Mouse (Mus musculus): ENCODE measurements around the gene Slc25a44.
A peak's percentile ranks its signal among the peaks of the same experiment; 100 is the strongest.
"Not testable (repeated sequence)": the region's sequence is repeated elsewhere in the genome, so short reads cannot be mapped to it uniquely, and the experiment has no call there.

Slc25a44 gene

DNA sequence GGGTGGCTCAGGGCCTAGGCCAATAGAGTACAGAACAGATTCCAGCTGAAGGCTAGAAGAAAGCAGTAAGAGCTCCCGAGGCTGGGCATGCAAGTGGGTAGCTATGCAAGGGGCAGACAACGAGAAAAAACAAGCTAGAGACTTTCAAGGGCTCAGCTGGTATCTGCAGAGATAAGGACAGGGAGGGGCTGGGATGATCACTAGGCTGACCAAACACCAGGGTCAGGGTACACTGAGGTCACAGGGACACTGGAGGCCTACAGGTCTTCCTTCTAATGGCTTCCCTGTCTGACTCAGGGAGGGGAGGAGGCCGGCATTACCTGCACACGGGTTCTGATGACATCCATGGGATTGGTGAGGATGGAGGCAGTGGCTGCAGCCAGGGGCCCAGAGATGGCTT lies 9.3 kb downstream of the Slc25a44 start:
- no peak for DNase-seq (ENCODE audit: low spot score in 2 of 2)

- DNase-seq (ENCODE audit: low spot score in 2 of 2) = no peak
Observed at GRCm38 (mm10) chr3:88412636-88413035, 12.3 kb downstream of the Slc25a44 start.

- no peak for DNase-seq (ENCODE audit: low spot score in 2 of 2)
Observed at GRCm38 (mm10) chr3:88411681-88412080, 13.3 kb downstream of the Slc25a44 start.

DNA sequence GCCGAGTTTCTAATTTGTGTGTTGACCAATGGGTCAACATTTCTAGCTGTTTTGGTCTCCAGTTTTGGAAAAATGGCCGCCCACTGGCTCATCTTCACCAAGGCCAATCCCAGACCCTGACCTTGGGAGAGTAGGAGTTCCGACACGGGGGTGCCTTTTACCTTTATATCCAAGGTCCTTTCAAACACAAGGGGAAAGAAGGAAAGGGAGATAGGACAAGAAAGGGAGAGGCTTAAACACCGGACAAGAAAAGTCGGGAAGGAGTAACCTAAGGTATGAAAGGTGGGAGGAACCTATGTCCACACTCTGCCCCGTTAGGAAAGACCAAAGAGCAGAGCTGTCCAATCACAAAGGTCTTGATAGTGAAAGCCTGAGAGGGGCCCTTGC lies 14.3 kb downstream of the Slc25a44 start:
- no peak for DNase-seq (ENCODE audit: low spot score in 2 of 2)

DNA sequence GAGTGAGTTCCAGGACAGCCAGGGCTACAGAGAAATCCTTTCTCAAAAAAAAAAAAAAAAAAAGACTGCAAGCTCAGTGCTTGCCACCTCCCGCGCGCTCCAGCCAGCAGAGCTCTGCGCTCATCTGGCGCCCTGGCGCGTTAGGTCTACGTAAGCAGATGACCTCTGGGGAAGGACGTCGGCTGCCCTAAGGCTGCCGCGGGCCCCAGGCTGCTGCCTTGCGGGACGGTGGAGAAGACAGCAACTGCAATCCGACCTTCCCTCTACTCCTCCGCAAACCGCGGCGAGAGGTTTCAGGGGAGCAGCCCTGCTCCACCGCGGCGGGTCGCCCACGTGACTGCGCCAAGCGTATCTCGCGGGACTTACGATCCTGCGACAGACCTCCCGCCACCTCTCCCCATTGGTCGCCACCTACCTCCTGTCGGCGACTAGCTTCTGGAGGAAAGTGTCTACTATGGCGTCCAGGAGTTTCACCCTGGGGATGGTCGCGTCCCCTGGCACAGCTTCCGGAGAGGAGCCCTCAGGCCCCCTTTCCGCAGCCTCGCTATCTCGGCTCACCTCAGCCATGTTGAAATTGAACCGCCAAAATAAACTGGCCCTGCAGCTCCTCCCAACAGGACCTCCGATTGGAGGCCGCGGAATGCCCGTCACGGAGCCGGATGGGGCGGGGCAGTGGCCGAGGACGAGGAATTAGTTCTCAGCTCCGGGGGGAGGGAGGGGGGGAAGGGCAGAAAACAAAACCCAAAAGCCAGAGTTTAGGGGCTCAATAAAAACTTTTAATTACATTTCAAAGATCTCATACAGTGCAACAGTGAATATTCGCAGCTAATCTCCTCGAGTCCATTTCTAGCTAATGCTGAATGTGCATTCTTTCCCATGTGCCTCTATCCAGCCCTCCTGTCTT lies 14.9 kb downstream of the Slc25a44 start, which contains the start of gene Pmf1:
Pmf1 (minus strand) TSS at position 591 of the 904 bp plus-strand sequence.
- peak; percentile 87 to 89 for DNase-seq (ENCODE audit: low spot score in 2 of 2)

DNA sequence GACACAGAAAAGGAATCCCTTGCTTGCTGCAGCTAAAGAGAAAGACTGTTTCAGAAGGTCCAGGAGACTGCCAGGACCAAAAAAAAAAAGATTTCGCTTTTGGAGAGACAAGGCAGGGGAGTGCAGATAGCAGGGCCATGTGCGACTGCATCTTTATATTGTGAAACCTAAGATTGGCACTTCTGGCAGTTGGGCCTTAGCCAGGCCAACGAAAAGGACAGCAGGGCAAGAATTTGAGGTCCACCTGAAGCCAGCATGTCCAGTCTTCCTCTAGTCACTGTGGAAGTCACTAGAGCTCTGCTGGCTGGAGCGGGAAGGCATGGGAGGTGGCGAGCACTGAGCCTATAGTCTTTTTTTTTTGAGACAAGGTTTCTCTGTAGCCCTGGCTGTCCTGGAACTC lies 16.0 kb downstream of the Slc25a44 start:
- DNase-seq (ENCODE audit: low spot score in 2 of 2) = no peak

DNA sequence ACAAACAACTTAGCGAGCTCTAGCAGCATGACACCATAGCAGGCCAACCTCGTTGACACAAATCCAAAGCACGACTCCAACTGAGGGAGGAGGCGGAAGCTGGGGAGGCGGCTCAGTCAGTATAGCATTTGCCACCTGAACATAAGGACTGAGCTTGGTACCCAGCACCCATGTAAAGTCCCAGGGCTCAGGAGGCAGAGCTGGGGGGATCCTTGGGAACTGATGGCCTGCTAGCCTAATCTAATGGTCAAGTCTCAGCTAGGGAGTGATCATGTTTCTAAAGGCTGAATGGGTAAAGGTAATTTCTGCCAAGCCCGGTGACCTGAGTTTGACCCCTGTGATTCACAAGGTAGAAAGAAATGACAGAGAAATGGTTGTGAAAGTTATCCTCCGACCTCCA lies 17.4 kb downstream of the Slc25a44 start:
- no peak for DNase-seq (ENCODE audit: low spot score in 2 of 2)

GRCm38 (mm10) chr3:88407090-88407489 lies 17.8 kb downstream of the Slc25a44 start:
- peak; percentile 60 for DNase-seq (ENCODE audit: low spot score in 2 of 2)

DNA sequence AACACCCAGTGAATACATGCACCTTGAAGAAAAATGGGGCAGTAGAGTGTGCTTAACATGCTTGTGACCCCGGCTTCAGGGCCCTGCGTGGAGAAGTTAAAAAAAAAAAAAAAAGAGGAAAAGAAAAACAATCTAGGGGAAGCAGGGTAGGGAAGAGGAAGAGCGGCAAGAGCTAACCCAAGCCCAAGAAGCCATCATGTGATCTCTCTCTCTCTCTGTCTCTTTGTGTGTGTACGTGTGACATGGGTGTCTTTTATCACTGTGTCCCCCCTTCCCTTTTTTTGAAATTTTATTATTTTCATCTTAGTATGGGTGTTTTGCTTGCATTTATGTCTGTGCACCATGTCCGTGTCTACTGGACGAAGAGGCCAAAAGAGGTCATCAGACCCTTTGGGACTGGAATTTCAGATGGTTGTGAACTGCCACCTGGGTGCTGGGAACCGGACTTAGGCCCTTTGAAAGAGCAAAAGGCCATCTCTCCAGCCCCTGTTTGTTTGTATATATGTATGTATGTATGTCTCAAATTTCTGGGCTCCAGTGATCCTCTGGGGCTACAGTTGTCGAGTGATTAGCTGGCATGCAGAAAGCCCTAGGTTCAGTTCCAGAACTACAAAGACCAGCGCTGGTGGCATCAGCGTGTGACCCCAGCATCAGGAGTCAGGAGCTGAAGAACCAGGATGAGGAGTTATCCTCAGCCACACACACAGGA lies 21.3 kb downstream of the Slc25a44 start:
- no peak for DNase-seq (ENCODE audit: low spot score in 2 of 2)

DNA sequence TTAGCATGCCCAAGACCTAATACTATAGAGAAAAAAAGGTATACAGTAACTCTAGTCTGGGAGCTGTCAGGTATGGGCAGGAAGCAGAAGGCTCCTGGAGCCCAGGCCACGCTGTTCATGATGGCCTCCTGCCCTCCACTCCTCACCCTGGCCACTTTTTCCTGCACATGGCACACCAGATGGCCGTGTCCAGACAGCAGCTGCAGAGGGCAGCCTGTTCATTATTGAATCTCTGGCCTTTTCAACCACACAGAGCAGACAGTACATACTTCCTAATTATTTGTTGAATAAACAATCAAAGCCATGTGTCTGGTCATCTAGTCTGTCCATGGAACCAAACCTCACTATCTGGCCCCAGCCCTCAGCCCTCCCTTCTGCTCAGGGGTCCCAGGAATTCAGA lies 26.3 kb downstream of the Slc25a44 start:
- no peak for DNase-seq (ENCODE audit: low spot score in 2 of 2)

DNA sequence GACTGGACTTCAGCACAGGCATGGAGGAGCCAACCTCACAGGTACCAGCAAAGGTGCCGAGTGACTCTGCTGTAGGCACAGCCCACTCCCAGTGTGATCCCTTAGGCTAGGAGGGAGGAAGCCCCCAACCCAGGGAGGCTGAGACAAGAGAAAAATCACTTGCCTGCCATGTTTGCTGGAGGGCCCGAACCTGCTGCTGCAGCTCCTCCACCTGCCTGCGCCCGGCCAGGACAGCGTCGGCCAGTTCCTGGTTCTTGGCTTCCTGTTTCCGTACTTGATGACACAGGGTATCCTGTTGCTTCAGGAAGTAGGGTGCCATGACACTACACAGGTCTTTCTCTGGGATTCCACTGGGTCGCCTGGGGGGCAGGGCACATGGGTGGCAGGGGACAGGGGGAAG lies 29.2 kb downstream of the Slc25a44 start:
- DNase-seq (ENCODE audit: low spot score in 2 of 2) = no peak

DNA sequence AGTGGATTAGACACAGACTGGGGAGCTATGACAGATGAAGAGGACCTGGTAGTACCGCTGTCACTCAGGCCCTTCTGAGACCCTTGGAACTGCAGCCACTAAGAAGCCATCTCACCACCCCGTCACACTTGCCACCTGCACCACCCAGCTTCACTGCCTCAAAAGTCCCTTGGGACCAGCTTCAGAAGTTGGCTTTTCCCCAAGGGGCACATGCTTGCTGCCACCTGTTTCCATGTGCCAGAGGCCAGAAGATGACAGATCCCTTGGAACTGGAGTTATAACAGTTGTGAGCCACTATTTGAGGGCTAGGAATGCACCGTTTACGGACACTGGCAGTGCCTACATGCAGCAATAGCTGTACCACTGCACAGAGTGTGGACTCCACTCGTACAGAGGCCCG lies 29.7 kb downstream of the Slc25a44 start:
- DNase-seq (ENCODE audit: low spot score in 2 of 2) = no peak

- DNase-seq (ENCODE audit: low spot score in 2 of 2) = no peak
Observed at GRCm38 (mm10) chr3:88393776-88394375, 31.1 kb downstream of the Slc25a44 start.

DNA sequence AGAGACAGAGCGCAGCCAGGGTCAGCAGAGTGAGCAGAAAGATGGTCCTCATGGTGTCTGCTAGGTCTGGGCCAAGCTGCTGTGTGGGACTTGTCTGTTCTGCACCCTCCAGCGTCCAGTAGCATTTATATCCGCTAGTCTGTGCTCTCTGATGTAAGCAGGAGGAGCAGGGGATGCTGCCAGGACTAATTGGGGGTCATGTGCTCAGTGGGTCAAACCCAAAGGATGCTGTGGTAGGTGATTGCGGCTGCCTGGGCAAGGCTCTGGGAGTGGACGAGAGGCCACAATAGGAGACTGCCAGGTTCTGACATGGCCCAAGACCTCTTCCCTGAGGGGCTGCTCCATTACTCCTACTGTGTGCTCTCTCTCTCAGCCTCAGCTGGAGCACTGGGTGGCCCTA lies 40.6 kb downstream of the Slc25a44 start, which contains the start of gene Bglap:
Bglap (minus strand) TSS at position 101 of the 400 bp plus-strand sequence.
- DNase-seq (ENCODE audit: low spot score in 2 of 2) = no peak

GRCm38 (mm10) chr3:88382383-88382782 lies 42.6 kb downstream of the Slc25a44 start:
- DNase-seq (ENCODE audit: low spot score in 2 of 2) = not testable (repeated sequence)

GRCm38 (mm10) chr3:88381389-88382315 lies 43.3 kb downstream of the Slc25a44 start:
- not testable (repeated sequence) for DNase-seq (ENCODE audit: low spot score in 2 of 2)

DNA sequence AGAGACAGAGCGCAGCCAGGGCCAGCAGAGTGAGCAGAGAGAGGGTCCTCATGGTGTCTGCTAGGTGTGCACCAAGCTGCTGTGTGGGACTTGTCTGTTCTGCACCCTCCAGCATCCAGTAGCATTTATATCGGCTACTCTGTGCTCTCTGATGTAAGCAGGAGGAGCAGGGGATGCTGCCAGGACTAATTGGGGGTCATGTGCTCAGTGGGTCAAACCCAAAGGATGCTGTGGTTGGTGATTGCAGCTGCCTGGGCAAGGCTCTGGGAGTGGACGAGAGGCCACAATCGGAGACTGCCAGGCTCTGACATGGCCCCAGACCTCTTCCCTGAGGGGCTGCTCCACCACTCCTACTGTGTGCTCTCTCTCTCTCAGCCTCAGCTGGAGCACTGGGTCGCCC lies 46.3 kb downstream of the Slc25a44 start, which contains the start of gene Bglap2:
Bglap2 (minus strand) TSS at position 101 of the 400 bp plus-strand sequence.
- DNase-seq (ENCODE audit: low spot score in 2 of 2) = not testable (repeated sequence)

GRCm38 (mm10) chr3:88376644-88377043 lies 48.3 kb downstream of the Slc25a44 start:
- not testable (repeated sequence) for DNase-seq (ENCODE audit: low spot score in 2 of 2)

DNA sequence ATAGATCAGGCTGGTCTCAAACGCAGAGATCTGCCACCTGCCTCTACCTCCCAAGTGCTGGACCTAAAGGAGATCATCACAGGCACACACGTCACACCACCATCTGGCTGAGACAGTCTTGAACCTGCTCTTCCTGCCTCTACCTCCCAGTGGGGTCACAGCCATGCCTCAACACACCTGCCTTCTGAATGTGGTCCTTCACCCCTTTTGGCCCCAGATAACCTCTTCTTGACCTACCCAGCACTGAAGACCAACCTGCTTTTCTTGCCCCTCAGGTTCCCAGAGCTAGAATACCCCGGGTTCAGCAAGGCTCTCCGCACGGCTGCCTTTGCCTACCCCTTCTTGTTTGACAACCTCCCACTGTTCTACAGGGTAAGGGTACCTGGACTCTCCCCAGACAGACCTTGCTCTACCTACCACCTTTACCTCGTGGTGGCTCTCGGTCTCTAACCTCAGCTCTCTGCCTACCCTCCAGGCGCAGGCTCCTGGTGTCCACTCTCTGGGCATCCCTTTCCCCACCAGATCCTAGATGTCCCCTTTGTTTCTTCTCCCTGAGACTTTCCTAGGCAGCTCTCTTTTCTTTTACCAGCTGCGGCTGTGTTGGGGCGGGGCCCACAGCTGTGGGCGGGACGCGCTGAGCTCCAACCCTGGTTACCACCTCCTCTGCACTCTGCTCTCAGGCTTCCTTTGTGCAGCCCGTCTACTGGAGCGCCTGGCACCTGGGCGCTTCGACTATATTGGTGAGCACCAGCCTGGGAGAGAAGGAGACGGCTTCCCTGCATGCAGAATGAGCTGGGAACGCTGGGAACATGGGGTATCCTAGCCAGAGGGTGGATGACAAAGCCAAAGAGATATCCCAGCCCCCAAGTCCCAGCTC lies 49.0 kb downstream of the Slc25a44 start:
- DNase-seq (ENCODE audit: low spot score in 2 of 2) = not testable (repeated sequence)

DNA sequence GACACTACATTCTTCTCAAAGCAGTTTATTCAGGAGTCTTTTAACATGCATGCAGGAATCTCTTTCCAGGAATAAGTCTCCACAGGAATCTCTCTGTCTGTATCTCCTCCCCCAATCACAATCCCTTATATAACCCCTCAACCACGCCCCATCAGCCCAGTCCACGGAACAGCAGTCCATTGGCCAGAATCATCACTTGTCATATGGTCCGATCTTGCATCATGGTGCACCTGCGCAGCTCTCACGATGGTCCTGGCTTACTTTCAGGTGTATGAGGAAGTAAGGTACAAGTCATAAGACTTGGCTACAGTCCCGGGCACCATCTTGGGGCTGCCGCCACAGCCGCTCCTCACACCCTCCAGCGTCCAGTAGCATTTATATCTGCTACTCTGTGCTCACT lies 52.3 kb downstream of the Slc25a44 start, which contains the start of gene Bglap3:
Bglap3 (minus strand) TSS at position 101 of the 400 bp plus-strand sequence.
- DNase-seq (ENCODE audit: low spot score in 2 of 2) = not testable (repeated sequence)

Measured in frontal cortex, postnatal 14 days (tissue).